17 mouse cellular contexts compared by ENCODE assay signal in genomic region chr12:44925901-44926300, GRCm38 (mm10).
A peak's percentile ranks its signal among the peaks of the same experiment; 100 is the strongest.
DNase-seq lines count a peak whose midpoint lies in the region; ATAC-seq and TF ChIP-seq lines count a peak whose summit lies in the region.
"Had no signal": no experiment of that assay in that cellular context is flagged by ENCODE, and none has a peak within 500 bp of the region (broad histone marks: within the 10 kb centered on the region; RNA-seq: fewer than 3 reads in every experiment).

No protein-coding gene starts in this region.

- DNase-seq in forebrain, embryonic 14.5 days (ENCODE audit: low spot score) = peak; percentile 10
- DNase-seq in Muller cell, postnatal 12 days (ENCODE audit: inconsistent ontology term) = peak; percentile 68
- peak; percentile 52 for DNase-seq in brain, adult 2 months (ENCODE audit: low read depth, low spot score)
- peak; percentile 30 for DNase-seq in mesoderm, embryonic 11.5 days (ENCODE audit: low read depth, low spot score)
- DNase-seq in forebrain, postnatal 0 days = no peak
- DNase-seq: adrenal gland, adult 8-10 months; adrenal gland, postnatal 36 days; cerebellum, adult 11-12 months; cerebellum, adult 9-10 months; gastrocnemius, postnatal 36 days; heart, adult 11 months; heart, postnatal 36 days; kidney, adult 11 months had no signal

- no peak overlapping the region for H3K4me3 ChIP-seq in forebrain, embryonic 14.5 days (ENCODE audit: low read depth, low read length)
- no peak overlapping the region for H3K4me3 ChIP-seq in forebrain, embryonic 12.5 days (replicated peaks)
- no peak overlapping the region for H3K4me3 ChIP-seq in forebrain, postnatal 0 days (ENCODE audit: low read depth, low read length)
- H3K4me3 ChIP-seq: embryonic facial prominence, embryonic 12.5 days; heart, embryonic 13.5 days had no signal

- no peak for ATAC-seq in forebrain, embryonic 14.5 days
- ATAC-seq in forebrain, embryonic 12.5 days (ENCODE audit: low FRiP score) = no peak
- no peak for ATAC-seq in forebrain, postnatal 0 days
- ATAC-seq: hindbrain, embryonic 16.5 days had no signal

- no peak for TF ChIP-seq CTCF in forebrain, postnatal 0 days (IDR thresholded peaks at IDR 0.05; ENCODE audit: low read depth)

- H3K4me1 ChIP-seq in forebrain, embryonic 14.5 days (ENCODE audit: control insufficient read depth, insufficient read depth, low read length) = no peaks in the 10 kb centered on the region
- H3K4me1 ChIP-seq in forebrain, embryonic 12.5 days = peaks cover 3% of the 10 kb centered on the region; the same call in 1 of the 2 replicates
- H3K4me1 ChIP-seq in forebrain, postnatal 0 days (ENCODE audit: insufficient read depth) = no peaks in the 10 kb centered on the region; the same call in 1 of the 2 replicates
- H3K4me1 ChIP-seq: embryonic facial prominence, embryonic 12.5 days had no signal

- H3K36me3 ChIP-seq in forebrain, embryonic 14.5 days (ENCODE audit: control insufficient read depth, insufficient read depth, low read length) = no peaks in the 10 kb centered on the region
- H3K36me3 ChIP-seq in forebrain, embryonic 12.5 days (replicated peaks) = no peaks in the 10 kb centered on the region
- H3K36me3 ChIP-seq in forebrain, postnatal 0 days (ENCODE audit: insufficient read depth) = no peaks in the 10 kb centered on the region
- H3K36me3 ChIP-seq: embryonic facial prominence, embryonic 12.5 days; heart, embryonic 13.5 days had no signal

- no peak overlapping the region for H3K27ac ChIP-seq in forebrain, embryonic 14.5 days (ENCODE audit: low read depth, low read length)
- no peak overlapping the region for H3K27ac ChIP-seq in forebrain, embryonic 12.5 days
- no peak overlapping the region for H3K27ac ChIP-seq in forebrain, postnatal 0 days (ENCODE audit: low read depth, low read length)
- H3K27ac ChIP-seq: embryonic facial prominence, embryonic 12.5 days; heart, embryonic 13.5 days had no signal

- H3K27me3 ChIP-seq in forebrain, embryonic 14.5 days (replicated peaks; ENCODE audit: control insufficient read depth, insufficient read depth, low read length) = no peaks in the 10 kb centered on the region
- no peaks in the 10 kb centered on the region for H3K27me3 ChIP-seq in forebrain, embryonic 12.5 days
- H3K27me3 ChIP-seq in forebrain, postnatal 0 days (ENCODE audit: insufficient read depth, low read length) = no peaks in the 10 kb centered on the region
- H3K27me3 ChIP-seq: embryonic facial prominence, embryonic 12.5 days; heart, embryonic 13.5 days had no signal

- no peak overlapping the region for H3K9ac ChIP-seq in forebrain, embryonic 14.5 days (ENCODE audit: low read length)
- H3K9ac ChIP-seq in forebrain, embryonic 12.5 days = no peak overlapping the region
- H3K9ac ChIP-seq in forebrain, postnatal 0 days = no peak overlapping the region
- H3K9ac ChIP-seq: embryonic facial prominence, embryonic 12.5 days; heart, embryonic 13.5 days had no signal

- no peaks in the 10 kb centered on the region for H3K9me3 ChIP-seq in forebrain, embryonic 14.5 days (replicated peaks; ENCODE audit: control insufficient read depth, low read length)
- no peaks in the 10 kb centered on the region for H3K9me3 ChIP-seq in forebrain, embryonic 12.5 days
- H3K9me3 ChIP-seq in forebrain, postnatal 0 days (ENCODE audit: low read length) = no peaks in the 10 kb centered on the region
- H3K9me3 ChIP-seq: embryonic facial prominence, embryonic 12.5 days; heart, embryonic 13.5 days had no signal

- 63% methylated on average over 3 of the region's 3 CpGs for WGBS in forebrain, embryonic 14.5 days
- WGBS in forebrain, embryonic 12.5 days = 77% methylated on average over 3 of the region's 3 CpGs
- 60% methylated on average over 3 of the region's 3 CpGs for WGBS in forebrain, postnatal 0 days

- no peak overlapping the region for H3K4me2 ChIP-seq in forebrain, embryonic 14.5 days (ENCODE audit: low read length)
- no peak overlapping the region for H3K4me2 ChIP-seq in forebrain, embryonic 12.5 days
- H3K4me2 ChIP-seq in forebrain, postnatal 0 days (ENCODE audit: low read depth) = no peak overlapping the region
- H3K4me2 ChIP-seq: embryonic facial prominence, embryonic 12.5 days; heart, embryonic 13.5 days had no signal
